Mouse (Mus musculus) forebrain, embryonic 13.5 days (tissue): ENCODE results near the gene Olfr1044. TPM values are rescaled to one million over a fixed set of nuclear protein-coding genes. Genes with fewer than 3 reads are reported as not detected.
"Not testable (repeated sequence)": the region's sequence is repeated elsewhere in the genome, so short reads cannot be mapped to it uniquely, and the experiment has no call there.

Experiments used
- ATAC-seq: fragments of 200-750 bp; cut with Nextera tagmentation; 2 replicates; pipeline ENCODE4 v1.8.0; 2017
- H3K27ac ChIP-seq: fragments of 300-500 bp; sonication (generic); 2 replicates; pipeline ENCODE4 v1.5.1; 2015; ENCODE audit warnings: inconsistent platforms, mild to moderate bottlenecking, moderate library complexity
- H3K27me3 ChIP-seq: fragments of 300-500 bp; sonication (generic); 2 replicates; pipeline ENCODE4 v1.6.1; 2015; ENCODE audit warnings: mild to moderate bottlenecking, inconsistent platforms
- H3K36me3 ChIP-seq: fragments of 300-500 bp; sonication (generic); 2 replicates; pipeline ENCODE4 v1.6.1; 2015; ENCODE audit warnings: mild to moderate bottlenecking, inconsistent platforms; ENCODE audit not compliant: poor library complexity, severe bottlenecking
- H3K4me1 ChIP-seq: fragments of 300-500 bp; sonication (generic); 2 replicates; pipeline ENCODE4 v1.6.1; 2015; ENCODE audit warnings: inconsistent platforms
- H3K4me2 ChIP-seq: fragments of 300-500 bp; sonication (generic); 2 replicates; pipeline ENCODE4 v1.6.1; 2015; ENCODE audit warnings: inconsistent platforms, mild to moderate bottlenecking, moderate library complexity
- H3K4me3 ChIP-seq: fragments of 300-500 bp; sonication (generic); 2 replicates; pipeline ENCODE4 v1.5.1; 2015; ENCODE audit warnings: mild to moderate bottlenecking, inconsistent platforms
- H3K9ac ChIP-seq: fragments of 300-500 bp; sonication (generic); 2 replicates; pipeline ENCODE4 v1.6.1; 2015; ENCODE audit warnings: mild to moderate bottlenecking, inconsistent platforms
- H3K9me3 ChIP-seq: fragments of 300-500 bp; sonication (generic); replicated peaks from 2 replicates; pipeline ENCODE4 v1.6.1; 2016; ENCODE audit warnings: inconsistent platforms
- WGBS: fragments of 180-500 bp; shearing (Covaris S2); methylation state at CpG from one replicate; pipeline ENCODE4 v1.1.7; 2015; 5-methylcytosine and 5-hydroxymethylcytosine counted together
- polyA plus RNA-seq: library from polyadenylated mRNA; unstranded; fragments of >200 nt; fragmentation: Nextera tagmentation; extraction: Ambion mirVana; gene quantifications from 2 replicates; pipeline ENCODE4 v1.2.1, GENCODE M21; 2015

Gene Olfr1044
- not detected in 2 replicates for polyA plus RNA-seq

- H3K27me3 ChIP-seq = no peaks in the 10 kb centered on the region
- H3K9me3 ChIP-seq = no peaks in the 10 kb centered on the region
- H3K4me3 ChIP-seq = no peak within 1 kb of the TSS
- H3K4me1 ChIP-seq = no peaks in the 10 kb centered on the region
- no peaks in the 10 kb centered on the region for H3K36me3 ChIP-seq
- no peak within 1 kb of the TSS for H3K9ac ChIP-seq
- ATAC-seq = no peak
- no peak within 1 kb of the TSS for H3K4me2 ChIP-seq
- H3K27ac ChIP-seq = no peak within 1 kb of the TSS
These were observed at the start of gene Olfr1044 for GRCm38 (mm10) chr2:86177720-86178119. TSS of gene Olfr1044 (minus strand) at chr2:86177820.

- Histone ChIP-seq H3K9ac (no peak within 1 kb of the TSS), H3K4me1 (no peaks in the 10 kb centered on the region), H3K27ac (no peak within 1 kb of the TSS), H3K4me2 (no peak within 1 kb of the TSS), H3K4me3 (no peak within 1 kb of the TSS), H3K27me3 (no peaks in the 10 kb centered on the region), H3K9me3 (no peaks in the 10 kb centered on the region), H3K36me3 (no peaks in the 10 kb centered on the region)
- 70% methylated on average over 2 of the region's 2 CpGs for WGBS
- no peak for ATAC-seq
These were observed 41.6 kb upstream of the Olfr1044 start, which contains the start of gene Olfr1046 for GRCm38 (mm10) chr2:86219214-86219613. TSS of gene Olfr1046 (minus strand) at chr2:86219314.

- no peak within 1 kb of the TSS for H3K9ac ChIP-seq
These were observed 25.3 kb upstream of the Olfr1044 start, which contains the start of gene Olfr1045 for GRCm38 (mm10) chr2:86202909-86203308. TSS of gene Olfr1045 (minus strand) at chr2:86203009.

GRCm38 (mm10) chr2:86195863-86196262, 18.2 kb upstream of the Olfr1044 start:
- Histone ChIP-seq H3K27me3 (no peaks in the 10 kb centered on the region), H3K4me1 (no peaks in the 10 kb centered on the region), H3K4me2 (no peak overlapping the region), H3K9me3 (no peaks in the 10 kb centered on the region), H3K27ac (no peak overlapping the region), H3K36me3 (no peaks in the 10 kb centered on the region), H3K9ac (no peak overlapping the region), H3K4me3 (no peak overlapping the region)
- WGBS = 50% methylated on average over 1 of the region's 1 CpGs
- ATAC-seq = no peak

More at GRCm38 (mm10) chr2:86202909-86203308, 25.3 kb upstream of the Olfr1044 start, which contains the start of gene Olfr1045:
- no peaks in the 10 kb centered on the region for H3K27me3 ChIP-seq
- H3K4me3 ChIP-seq = no peak within 1 kb of the TSS
- no peaks in the 10 kb centered on the region for H3K4me1 ChIP-seq
- H3K27ac ChIP-seq = no peak within 1 kb of the TSS
- H3K9me3 ChIP-seq = no peaks in the 10 kb centered on the region
- H3K36me3 ChIP-seq = no peaks in the 10 kb centered on the region
- ATAC-seq = no peak
- no peak within 1 kb of the TSS for H3K4me2 ChIP-seq

- H3K27ac ChIP-seq = no peak within 1 kb of the TSS
- no peaks in the 10 kb centered on the region for H3K36me3 ChIP-seq
- no peak within 1 kb of the TSS for H3K9ac ChIP-seq
- no peaks in the 10 kb centered on the region for H3K27me3 ChIP-seq
- no peaks in the 10 kb centered on the region for H3K4me1 ChIP-seq
- no peaks in the 10 kb centered on the region for H3K9me3 ChIP-seq
- H3K4me3 ChIP-seq = no peak within 1 kb of the TSS
- H3K4me2 ChIP-seq = no peak within 1 kb of the TSS
- ATAC-seq = no peak
These were observed 8.0 kb upstream of the Olfr1044 start, which contains the start of gene Olfr52 for GRCm38 (mm10) chr2:86185583-86185982. TSS of gene Olfr52 (minus strand) at chr2:86185683.

- Histone ChIP-seq H3K4me1 (no peaks in the 10 kb centered on the region), H3K27ac (no peak overlapping the region), H3K27me3 (no peaks in the 10 kb centered on the region), H3K9me3 (no peaks in the 10 kb centered on the region), H3K4me2 (no peak overlapping the region), H3K9ac (no peak overlapping the region), H3K36me3 (no peaks in the 10 kb centered on the region), H3K4me3 (no peak overlapping the region)
- ATAC-seq = no peak
- 72% methylated on average over 3 of the region's 3 CpGs for WGBS
These were observed 2.3 kb upstream of the Olfr1044 start for GRCm38 (mm10) chr2:86179950-86180349.

GRCm38 (mm10) chr2:86175422-86175821, 2.2 kb downstream of the Olfr1044 start:
- ATAC-seq, H3K36me3 ChIP-seq, H3K9me3 ChIP-seq, H3K27ac ChIP-seq, H3K4me1 ChIP-seq, H3K9ac ChIP-seq, H3K4me2 ChIP-seq, H3K4me3 ChIP-seq, H3K27me3 ChIP-seq: not testable (repeated sequence)
- WGBS = 92% methylated on average over 7 of the region's 7 CpGs

GRCm38 (mm10) chr2:86167422-86167821, 10.2 kb downstream of the Olfr1044 start, which contains the start of gene Olfr1043:
TSS of gene Olfr1043 (minus strand) at chr2:86167522.
- no peak within 1 kb of the TSS for H3K4me3 ChIP-seq
- ATAC-seq = no peak
- no peak within 1 kb of the TSS for H3K27ac ChIP-seq
- no peak within 1 kb of the TSS for H3K9ac ChIP-seq
- no peaks in the 10 kb centered on the region for H3K9me3 ChIP-seq
- H3K27me3 ChIP-seq = no peaks in the 10 kb centered on the region
- 91% methylated on average over 2 of the region's 2 CpGs for WGBS
- no peak within 1 kb of the TSS for H3K4me2 ChIP-seq
- no peaks in the 10 kb centered on the region for H3K4me1 ChIP-seq
- no peaks in the 10 kb centered on the region for H3K36me3 ChIP-seq

GRCm38 (mm10) chr2:86161738-86162137, 15.9 kb downstream of the Olfr1044 start, which contains the start of gene Olfr1042:
TSS of gene Olfr1042 (minus strand) at chr2:86161838.
- H3K4me1 ChIP-seq = no peaks in the 10 kb centered on the region
- ATAC-seq = no peak
- H3K27ac ChIP-seq = no peak within 1 kb of the TSS
- no peaks in the 10 kb centered on the region for H3K36me3 ChIP-seq
- H3K27me3 ChIP-seq = no peaks in the 10 kb centered on the region
- no peak within 1 kb of the TSS for H3K9ac ChIP-seq
- 93% methylated on average over 2 of the region's 2 CpGs for WGBS
- no peak within 1 kb of the TSS for H3K4me3 ChIP-seq
- H3K4me2 ChIP-seq = no peak within 1 kb of the TSS
- H3K9me3 ChIP-seq = no peaks in the 10 kb centered on the region

- Histone ChIP-seq H3K4me1 (no peaks in the 10 kb centered on the region), H3K9me3 (no peaks in the 10 kb centered on the region), H3K4me2 (no peak within 1 kb of the TSS), H3K9ac (no peak within 1 kb of the TSS), H3K4me3 (no peak within 1 kb of the TSS), H3K27me3 (no peaks in the 10 kb centered on the region), H3K27ac (no peak within 1 kb of the TSS), H3K36me3 (no peaks in the 10 kb centered on the region)
- no peak for ATAC-seq
- WGBS = 88% methylated on average over 1 of the region's 1 CpGs
These were observed 31.0 kb downstream of the Olfr1044 start, which contains the start of gene Olfr1040 for GRCm38 (mm10) chr2:86146632-86147031. TSS of gene Olfr1040 (minus strand) at chr2:86146732.

GRCm38 (mm10) chr2:86135828-86136227, 41.8 kb downstream of the Olfr1044 start, which contains the start of gene Olfr1039:
TSS of gene Olfr1039 (minus strand) at chr2:86135928.
- Histone ChIP-seq H3K4me1 (no peaks in the 10 kb centered on the region), H3K9me3 (no peaks in the 10 kb centered on the region), H3K4me2 (no peak within 1 kb of the TSS), H3K27ac (no peak within 1 kb of the TSS), H3K9ac (no peak within 1 kb of the TSS), H3K27me3 (no peaks in the 10 kb centered on the region), H3K4me3 (no peak within 1 kb of the TSS), H3K36me3 (no peaks in the 10 kb centered on the region)
- WGBS = 96% methylated on average over 1 of the region's 1 CpGs
- no peak for ATAC-seq
